Mouse (Mus musculus) liver, adult 2 months (tissue): ENCODE measurements around the gene Mag. TPM values are rescaled to one million over a fixed set of nuclear protein-coding genes. Genes with fewer than 3 reads are reported as not detected.

ENCODE experiments used
- DNase-seq: peaks from one replicate; pipeline ENCODE4 v3.0.0-alpha.2; 2011; ENCODE audit warnings: low read depth, low spot score; ENCODE audit errors: extremely low read depth
- H3K27ac ChIP-seq: fragments of 200-500 bp; replicated peaks from 2 replicates; pipeline ENCODE4 v1.5.1; 2012; ENCODE audit warnings: low read depth, mild to moderate bottlenecking, control low read depth, inconsistent platforms, low read length; ENCODE audit not compliant: insufficient read depth
- H3K27me3 ChIP-seq: fragments of 200-500 bp; 2 replicates; pipeline ENCODE4 v1.6.1; 2012; ENCODE audit warnings: mild to moderate bottlenecking, moderate library complexity, low read length, inconsistent platforms; ENCODE audit not compliant: control insufficient read depth, insufficient read depth
- H3K36me3 ChIP-seq: fragments of 200-500 bp; 2 replicates; pipeline ENCODE4 v1.6.1; 2012; ENCODE audit warnings: low read length, inconsistent platforms; ENCODE audit not compliant: control insufficient read depth, insufficient read depth
- H3K4me1 ChIP-seq: fragments of 200-500 bp; 2 replicates; pipeline ENCODE4 v1.6.1; 2011; ENCODE audit warnings: low read length; ENCODE audit not compliant: control insufficient read depth, insufficient read depth
- H3K4me3 ChIP-seq: fragments of 200-500 bp; 2 replicates; pipeline ENCODE4 v1.5.1; 2011; ENCODE audit warnings: low read depth, mild to moderate bottlenecking, control low read depth, low read length, moderate library complexity; ENCODE audit not compliant: insufficient read depth
- H3K79me2 ChIP-seq: fragments of 200-500 bp; 2 replicates; pipeline ENCODE4 v1.6.1; 2012; ENCODE audit warnings: inconsistent platforms, mild to moderate bottlenecking, low read length, moderate library complexity; ENCODE audit not compliant: control insufficient read depth, insufficient read depth
- H3K9ac ChIP-seq: fragments of 200-500 bp; 2 replicates; pipeline ENCODE4 v1.6.1; 2012; ENCODE audit warnings: low read depth, mild to moderate bottlenecking, control low read depth, inconsistent platforms, low read length
- CTCF ChIP-seq: fragments of 200-500 bp; IDR thresholded peaks from 2 replicates; pipeline ENCODE4 v1.5.1; 2011; ENCODE audit warnings: low read depth, low read length, control low read depth
- POLR2A ChIP-seq: fragments of 200-500 bp; IDR thresholded peaks from 2 replicates; pipeline ENCODE4 v1.6.1; 2011; ENCODE audit warnings: low read length, control low read depth; ENCODE audit not compliant: insufficient read depth; ENCODE audit errors: extremely low read depth
- WGBS: fragments of 180-500 bp; shearing (Covaris S2); methylation state at CpG from one replicate; pipeline ENCODE4 v1.1.7; 2018; 5-methylcytosine and 5-hydroxymethylcytosine counted together
- polyA plus RNA-seq: library from polyadenylated mRNA; depleted of rRNA; stranded (reverse); fragments of >200 nt; gene quantifications from 2 replicates; pipeline ENCODE4 v1.2.3, GENCODE M21; 2012
- total RNA-seq: library from RNA; depleted of rRNA; stranded (reverse); fragments of >200 nt; gene quantifications from 2 replicates; pipeline ENCODE4 v1.2.3, GENCODE M21; 2014

The Mag gene
- total and polyA plus RNA-seq, 2 experiments: 0.09 to 0.37 TPM

DNA sequence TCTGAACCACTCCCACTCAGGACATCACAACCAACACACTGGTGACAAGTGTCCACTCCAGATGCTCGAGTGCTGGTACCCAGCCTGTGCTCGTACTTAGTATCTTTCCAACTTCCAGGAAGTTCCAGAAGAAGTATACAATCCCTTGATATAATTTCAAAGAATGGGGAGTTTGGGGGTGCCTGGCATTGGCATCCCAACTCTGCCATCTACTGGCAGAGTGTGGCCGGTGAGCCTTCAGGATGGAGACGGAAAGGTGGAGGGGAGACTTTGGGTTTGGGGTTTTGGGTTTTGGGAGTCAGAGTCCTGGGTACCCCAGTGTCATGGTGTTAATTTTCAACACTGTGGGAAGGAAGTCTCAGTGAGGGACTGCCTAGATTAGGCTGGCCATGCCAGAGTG lies 10.6 kb downstream of the Mag start:
- Histone ChIP-seq H3K9ac (no peak overlapping the region), H3K79me2 (no peaks in the 10 kb centered on the region), H3K36me3 (no peaks in the 10 kb centered on the region), H3K4me3 (no peak overlapping the region), H3K4me1 (no peaks in the 10 kb centered on the region), H3K27ac (no peak overlapping the region), H3K27me3 (peaks cover 2% of the 10 kb centered on the region; the same call in 1 of the 2 replicates)
- WGBS: 58% methylated on average over 4 of the region's 4 CpGs
- DNase-seq: no peak
- TF ChIP-seq CTCF: peak; percentile 75
- TF ChIP-seq POLR2A: no peak

DNA sequence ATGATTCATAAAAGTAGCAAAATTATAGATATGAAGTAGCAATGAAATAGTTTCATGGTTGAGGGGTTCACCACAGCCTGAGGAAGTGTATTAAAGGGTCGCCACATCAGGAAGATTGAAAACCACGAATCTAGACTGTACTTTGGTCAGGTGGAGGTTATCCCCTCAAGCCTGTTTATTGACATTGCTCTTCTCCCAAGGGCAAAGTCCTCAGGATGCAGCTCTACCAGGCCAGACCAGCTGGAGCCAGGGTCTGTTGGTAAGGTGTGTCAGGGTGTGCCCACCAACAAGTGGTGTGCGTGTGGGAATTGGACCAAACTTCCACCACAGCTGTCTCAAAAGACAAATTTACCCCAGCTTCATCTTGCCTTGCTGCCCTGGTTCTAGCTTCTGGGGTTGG lies 19.5 kb downstream of the Mag start:
- Histone ChIP-seq H3K4me1 (peaks cover 13% of the 10 kb centered on the region; the same call in 1 of the 2 replicates), H3K4me3 (no peak overlapping the region), H3K36me3 (no peaks in the 10 kb centered on the region), H3K27ac (no peak overlapping the region), H3K79me2 (no peaks in the 10 kb centered on the region), H3K9ac (no peak overlapping the region), H3K27me3 (no peaks in the 10 kb centered on the region)
- WGBS: 23% methylated on average over 3 of the region's 3 CpGs
- DNase-seq: peak; percentile 26
- no peak for TF ChIP-seq CTCF
- no peak for TF ChIP-seq POLR2A

DNA sequence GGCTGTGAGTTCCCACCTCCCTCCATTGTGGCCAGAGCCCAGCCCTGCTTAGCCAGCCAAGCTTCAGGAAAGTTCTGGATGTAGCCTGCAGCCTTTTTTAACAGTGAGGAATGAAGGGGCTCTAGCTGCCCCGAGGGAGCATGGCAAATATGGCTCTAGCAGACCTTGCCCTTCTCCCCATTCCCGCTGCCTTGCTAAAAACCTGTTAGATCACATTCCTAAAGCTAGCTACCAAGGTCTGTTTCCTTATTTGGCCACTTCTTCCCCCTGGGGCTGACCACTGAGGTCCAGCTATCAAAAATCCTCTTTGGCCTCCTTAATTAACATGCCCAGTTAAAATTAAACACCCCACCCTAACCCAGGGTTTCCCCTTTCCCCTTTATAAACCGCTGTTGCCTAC lies 22.2 kb downstream of the Mag start:
- Histone ChIP-seq H3K27me3 (no peaks in the 10 kb centered on the region), H3K4me3 (no peak overlapping the region), H3K4me1 (peaks cover 13% of the 10 kb centered on the region; the same call in 1 of the 2 replicates), H3K27ac (no peak overlapping the region), H3K9ac (no peak overlapping the region), H3K36me3 (no peaks in the 10 kb centered on the region), H3K79me2 (no peaks in the 10 kb centered on the region)
- no peak for TF ChIP-seq CTCF
- no peak for TF ChIP-seq POLR2A
- WGBS: 76% methylated on average over 3 of the region's 3 CpGs
- DNase-seq: no peak

DNA sequence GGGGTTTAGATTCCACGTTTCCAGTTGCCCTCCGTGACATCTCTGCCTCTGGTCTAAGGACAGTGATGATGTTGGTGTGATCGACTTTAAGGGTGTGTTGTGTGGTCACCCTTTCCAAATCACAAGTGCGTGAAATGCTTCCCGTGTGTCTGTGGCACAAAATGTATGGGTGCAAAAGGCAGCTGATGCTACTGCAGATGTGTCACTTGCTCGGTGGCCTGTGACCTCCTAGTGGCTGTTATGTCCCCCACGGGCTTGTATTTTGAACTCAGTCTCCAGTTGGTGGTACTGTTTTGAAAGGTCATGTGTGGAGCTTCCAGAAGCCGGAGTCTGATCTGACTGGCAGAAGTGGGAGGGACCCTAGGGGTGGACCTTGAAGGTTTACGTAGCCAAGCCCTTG lies 22.9 kb downstream of the Mag start:
- 90% methylated on average over 9 of the region's 9 CpGs for WGBS
- H3K79me2 ChIP-seq: no peaks in the 10 kb centered on the region
- H3K4me1 ChIP-seq: peaks cover 13% of the 10 kb centered on the region; the same call in 1 of the 2 replicates
- H3K36me3 ChIP-seq: no peaks in the 10 kb centered on the region
- no peak overlapping the region for H3K4me3 ChIP-seq
- H3K9ac ChIP-seq: no peak overlapping the region
- DNase-seq: no peak
- TF ChIP-seq POLR2A (no peak), CTCF (no peak)
- no peaks in the 10 kb centered on the region for H3K27me3 ChIP-seq
- H3K27ac ChIP-seq: no peak overlapping the region

- no peak overlapping the region for H3K4me3 ChIP-seq
- 12% methylated on average over 2 of the region's 2 CpGs for WGBS
- no peaks in the 10 kb centered on the region for H3K36me3 ChIP-seq
- H3K79me2 ChIP-seq: no peaks in the 10 kb centered on the region
- H3K4me1 ChIP-seq: peaks cover 11% of the 10 kb centered on the region; the same call in 1 of the 2 replicates
- no peaks in the 10 kb centered on the region for H3K27me3 ChIP-seq
- TF ChIP-seq POLR2A (no peak), CTCF (no peak)
- peak; percentile 16 for DNase-seq
- H3K9ac ChIP-seq: no peak overlapping the region
- no peak overlapping the region for H3K27ac ChIP-seq
Observed at GRCm38 (mm10) chr7:30890681-30891080, 24.0 kb downstream of the Mag start.

- H3K27ac ChIP-seq: no peak overlapping the region
- H3K9ac ChIP-seq: no peak overlapping the region
- H3K4me1 ChIP-seq: 0 out of 2 replicates have a peak, but pooled peaks cover 3% of the 10 kb centered on the region
- H3K36me3 ChIP-seq: no peaks in the 10 kb centered on the region
- TF ChIP-seq POLR2A (no peak), CTCF (no peak)
- H3K4me3 ChIP-seq: no peak overlapping the region
- no peaks in the 10 kb centered on the region for H3K27me3 ChIP-seq
- H3K79me2 ChIP-seq: no peaks in the 10 kb centered on the region
- DNase-seq: no peak
- WGBS: 88% methylated on average over 7 of the region's 7 CpGs
Observed at GRCm38 (mm10) chr7:30888786-30889185, 25.9 kb downstream of the Mag start.
